Mouse (Mus musculus) lung, adult 2 months (tissue): ENCODE data around the gene Hipk4.

ENCODE experiments used
- CTCF ChIP-seq: fragments of 200-500 bp; IDR thresholded peaks from 2 replicates; pipeline ENCODE4 v1.5.1; 2011; ENCODE audit warnings: mild to moderate bottlenecking, low read length, control low read depth; ENCODE audit not compliant: insufficient read depth
- POLR2A ChIP-seq: fragments of 200-500 bp; IDR thresholded peaks from 2 replicates; pipeline ENCODE4 v1.6.1; 2011; ENCODE audit warnings: low read depth, mild to moderate bottlenecking, control low read depth, low read length, borderline replicate concordance; ENCODE audit errors: extremely low read depth

DNA sequence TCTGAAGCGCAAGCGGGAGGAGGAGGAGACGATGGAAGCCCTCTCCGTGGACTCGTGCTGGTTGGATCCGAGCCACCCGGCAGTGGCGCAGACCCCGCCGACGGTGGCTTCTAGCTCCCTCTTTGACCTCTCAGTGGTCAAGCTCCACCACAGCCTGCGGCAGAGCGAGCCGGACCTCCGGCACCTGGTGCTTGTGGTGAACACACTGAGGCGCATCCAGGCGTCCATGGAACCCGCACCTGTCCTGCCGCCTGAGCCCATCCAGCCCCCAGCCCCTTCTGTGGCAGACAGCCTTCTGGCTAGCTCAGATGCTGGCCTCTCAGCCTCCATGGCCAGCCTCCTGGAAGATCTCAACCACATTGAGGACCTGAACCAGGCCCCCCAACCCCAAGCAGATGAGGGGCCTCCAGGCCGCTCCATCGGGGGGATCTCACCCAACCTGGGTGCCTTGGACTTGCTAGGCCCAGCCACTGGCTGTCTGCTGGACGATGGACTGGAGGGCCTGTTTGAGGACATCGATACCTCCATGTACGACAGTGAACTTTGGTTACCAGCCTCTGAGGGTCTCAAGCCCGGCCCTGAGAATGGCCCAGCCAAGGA is 33.7 kb upstream of the Hipk4 start:
- TF ChIP-seq CTCF (no peak), POLR2A (no peak)
